Mouse (Mus musculus): Measurements from ENCODE around the gene Hacd3. TPM values are rescaled to one million over a fixed set of nuclear protein-coding genes. Genes with fewer than 3 reads are reported as not detected.
"Not testable (repeated sequence)": the region's sequence is repeated elsewhere in the genome, so short reads cannot be mapped to it uniquely, and the experiment has no call there.

The Hacd3 gene
- polyA plus RNA-seq (2012; rRNA removed): 59.1 and 61.7 TPM in 2 replicates

DNA sequence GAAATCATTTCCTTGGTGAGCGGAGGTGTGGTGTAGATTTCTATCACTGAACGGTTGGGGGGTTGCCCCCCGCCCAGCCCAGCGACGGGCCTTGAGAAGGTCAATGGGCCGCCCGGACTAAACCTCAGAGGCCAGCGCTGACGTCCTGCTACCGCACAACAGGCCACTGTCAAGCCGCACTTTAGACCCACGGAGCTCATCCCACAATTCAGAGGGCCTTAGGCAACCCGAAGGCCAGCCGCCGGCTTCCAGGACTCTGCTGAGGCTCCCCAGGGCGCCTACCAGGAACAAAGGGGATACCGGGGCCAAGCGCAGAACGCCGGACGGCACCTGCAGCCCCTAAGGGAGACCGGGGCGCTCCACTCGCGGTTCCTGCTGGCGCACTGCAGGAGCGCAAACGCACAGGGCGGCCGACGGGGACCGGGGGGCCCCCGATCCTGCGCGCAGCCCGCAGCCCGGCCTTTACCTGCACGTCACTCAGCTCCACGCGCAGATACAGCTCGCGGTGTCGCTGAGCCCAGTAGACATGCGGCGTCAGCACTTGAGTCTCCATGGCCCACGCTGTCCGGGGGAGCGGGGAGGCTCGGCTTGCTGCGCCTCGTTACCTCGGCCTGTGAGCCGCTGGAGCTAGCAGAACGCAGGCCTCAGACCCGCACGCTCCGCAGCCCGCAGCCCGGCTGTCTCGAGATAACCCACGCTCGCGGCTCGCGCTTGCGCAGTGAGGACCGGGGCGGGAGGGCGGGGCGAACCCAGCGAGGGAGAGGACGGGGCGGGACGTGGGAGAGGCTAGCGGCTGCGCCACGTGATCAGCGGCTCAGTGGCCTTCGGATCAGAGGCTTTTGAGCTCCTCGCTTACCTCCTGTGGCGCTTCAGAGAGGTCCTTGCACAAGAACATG lies at the start of gene Hacd3:
TSS of gene Hacd3 (minus strand) at position 703 of the 896 bp plus-strand sequence.
- peak; percentile 84 for DNase-seq (ENCODE audit: low spot score)

- no peak for DNase-seq (ENCODE audit: low spot score)
Observed at GRCm38 (mm10) chr9:65070587-65070986, 49.1 kb upstream of the Hacd3 start.

- no peak for DNase-seq (ENCODE audit: low spot score)
Observed at GRCm38 (mm10) chr9:65064251-65064650, 42.8 kb upstream of the Hacd3 start.

- no peak for DNase-seq (ENCODE audit: low spot score)
Observed at GRCm38 (mm10) chr9:65050981-65051380, 29.5 kb upstream of the Hacd3 start.

GRCm38 (mm10) chr9:65049422-65049821 lies 27.9 kb upstream of the Hacd3 start:
- no peak for DNase-seq (ENCODE audit: low spot score)

DNA sequence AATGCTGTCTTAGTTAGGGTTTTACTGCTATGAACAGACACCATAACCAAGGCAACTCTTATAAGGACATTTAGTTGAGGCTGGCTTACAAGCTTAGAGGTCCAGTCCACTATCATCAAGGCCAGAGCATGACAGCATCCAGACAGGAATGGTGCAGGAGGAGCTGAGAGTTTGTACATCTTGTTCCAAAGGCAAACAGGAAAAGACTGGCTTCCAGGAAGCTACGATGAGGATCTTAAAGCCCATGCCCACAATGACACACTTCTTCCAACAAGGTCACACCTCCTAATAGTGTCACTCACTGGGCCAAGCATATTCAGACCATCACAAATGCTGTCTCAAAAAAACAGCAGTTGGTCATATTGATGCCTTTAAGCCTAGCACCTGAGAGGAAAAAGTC lies 25.5 kb upstream of the Hacd3 start:
- DNase-seq (ENCODE audit: low spot score): no peak

GRCm38 (mm10) chr9:65041430-65041829 lies 19.9 kb upstream of the Hacd3 start:
- DNase-seq (ENCODE audit: low spot score): no peak

- no peak for DNase-seq (ENCODE audit: low spot score)
Observed at GRCm38 (mm10) chr9:65036861-65037260, 15.4 kb upstream of the Hacd3 start.

DNA sequence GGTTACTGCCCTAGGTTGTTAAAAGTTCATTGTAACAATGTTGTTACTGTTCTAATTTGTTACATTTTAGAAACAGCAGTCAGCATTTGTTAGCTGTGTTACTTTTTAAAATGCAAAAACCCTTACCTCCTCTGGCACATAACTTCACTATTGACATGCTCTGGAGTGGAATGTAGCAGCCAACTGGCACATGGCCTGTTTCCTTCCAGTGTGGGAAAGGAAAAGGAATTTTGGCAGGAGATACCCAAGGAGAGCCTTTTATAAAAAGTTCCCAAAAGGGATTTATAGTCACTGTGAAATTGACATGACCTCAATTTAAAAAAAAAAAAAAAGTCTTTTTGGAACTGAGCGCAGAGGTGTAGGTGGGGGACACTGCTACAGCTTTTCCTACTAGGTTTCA lies 15.0 kb upstream of the Hacd3 start:
- no peak for DNase-seq (ENCODE audit: low spot score)

DNA sequence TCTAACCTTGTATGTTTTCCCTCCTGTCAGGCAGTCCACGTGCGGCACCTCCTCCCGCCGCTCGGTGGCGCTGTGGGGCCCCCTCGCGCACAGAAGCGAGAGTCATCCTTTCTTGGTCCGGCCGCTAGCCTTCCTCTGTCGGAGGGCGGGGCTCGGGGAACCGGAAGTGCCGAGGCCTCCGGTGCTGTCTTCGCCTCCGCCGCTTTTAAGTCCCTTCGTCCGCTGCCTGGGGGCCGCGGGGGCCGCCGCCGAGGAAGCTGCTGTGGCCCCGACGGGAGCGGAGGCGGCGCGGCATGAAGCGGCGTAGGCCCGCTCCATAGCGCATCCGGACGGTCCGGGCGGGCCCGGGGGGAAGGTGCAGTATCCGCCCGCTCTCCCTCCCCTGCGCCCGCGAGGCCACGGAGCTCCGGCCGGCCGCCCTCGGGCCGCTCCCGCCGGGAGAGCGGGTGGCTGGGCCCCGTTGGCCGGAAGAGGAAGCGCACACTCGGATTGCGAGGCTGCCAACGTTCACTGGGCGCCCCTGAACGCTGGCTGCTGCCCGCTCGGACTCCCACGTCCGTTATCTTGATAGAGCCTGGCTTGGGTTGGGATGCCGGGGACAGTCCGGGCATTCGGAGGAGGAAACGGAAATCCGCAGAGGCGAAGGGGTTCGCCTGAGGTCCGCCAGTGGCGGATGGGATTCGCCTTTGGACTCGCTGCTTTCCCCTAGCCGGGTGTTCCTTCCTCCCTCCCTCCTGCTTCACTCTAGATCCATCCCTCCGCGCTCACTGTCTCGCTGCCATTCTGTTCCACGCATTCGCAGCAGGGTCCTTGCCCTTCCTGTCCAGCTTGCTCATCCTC lies 11.0 kb upstream of the Hacd3 start, which contains the start of gene Dpp8:
TSS of gene Dpp8 (plus strand) at position 146 of the 840 bp plus-strand sequence.
- DNase-seq (ENCODE audit: low spot score): peak; percentile 87

DNA sequence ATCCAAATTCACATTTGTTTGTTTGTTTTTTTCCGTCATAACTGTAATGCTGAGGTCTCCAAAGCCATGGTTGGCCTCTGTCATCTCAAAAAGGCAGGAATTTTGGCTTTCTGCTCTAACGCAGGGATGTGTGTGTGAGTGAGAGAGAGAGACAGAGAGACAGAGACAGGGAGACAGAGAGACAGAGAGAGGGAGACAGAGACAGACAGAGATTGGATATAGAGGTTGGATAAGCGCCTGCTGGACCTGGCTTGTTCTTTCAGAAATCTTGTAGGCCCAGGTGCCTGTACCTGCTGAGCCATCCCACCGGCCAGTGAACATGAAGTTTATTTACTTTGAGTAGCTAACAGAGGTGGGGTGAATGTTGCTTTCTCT lies 10.4 kb upstream of the Hacd3 start:
- no peak for DNase-seq (ENCODE audit: low spot score)

- DNase-seq (ENCODE audit: low spot score): not testable (repeated sequence)
Observed at GRCm38 (mm10) chr9:65031355-65031754, 9.9 kb upstream of the Hacd3 start.

DNA sequence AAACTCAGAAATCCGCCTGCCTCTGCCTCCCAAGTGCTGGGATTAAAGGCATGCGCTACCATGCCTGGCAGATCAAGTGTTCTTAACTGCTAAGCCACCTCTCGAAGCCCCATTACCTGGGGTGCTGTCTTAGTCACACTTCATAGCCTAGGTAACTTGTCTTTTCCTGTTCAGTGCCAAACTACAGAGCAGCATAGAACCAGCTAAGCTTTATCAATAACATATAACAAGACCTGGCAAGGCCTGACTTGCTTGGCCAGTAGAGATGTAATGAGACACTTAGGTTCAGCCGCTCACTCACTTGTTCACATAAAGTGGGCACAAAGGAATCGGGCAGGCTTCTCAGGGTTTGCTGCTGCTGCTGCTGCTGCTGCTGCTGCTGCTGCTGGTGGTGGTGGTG lies 6.8 kb upstream of the Hacd3 start:
- no peak for DNase-seq (ENCODE audit: low spot score)

- no peak for DNase-seq (ENCODE audit: low spot score)
Observed at GRCm38 (mm10) chr9:65027241-65027640, 5.7 kb upstream of the Hacd3 start.

- no peak for DNase-seq (ENCODE audit: low spot score)
Observed at GRCm38 (mm10) chr9:65023447-65023846, 2.0 kb upstream of the Hacd3 start.

DNA sequence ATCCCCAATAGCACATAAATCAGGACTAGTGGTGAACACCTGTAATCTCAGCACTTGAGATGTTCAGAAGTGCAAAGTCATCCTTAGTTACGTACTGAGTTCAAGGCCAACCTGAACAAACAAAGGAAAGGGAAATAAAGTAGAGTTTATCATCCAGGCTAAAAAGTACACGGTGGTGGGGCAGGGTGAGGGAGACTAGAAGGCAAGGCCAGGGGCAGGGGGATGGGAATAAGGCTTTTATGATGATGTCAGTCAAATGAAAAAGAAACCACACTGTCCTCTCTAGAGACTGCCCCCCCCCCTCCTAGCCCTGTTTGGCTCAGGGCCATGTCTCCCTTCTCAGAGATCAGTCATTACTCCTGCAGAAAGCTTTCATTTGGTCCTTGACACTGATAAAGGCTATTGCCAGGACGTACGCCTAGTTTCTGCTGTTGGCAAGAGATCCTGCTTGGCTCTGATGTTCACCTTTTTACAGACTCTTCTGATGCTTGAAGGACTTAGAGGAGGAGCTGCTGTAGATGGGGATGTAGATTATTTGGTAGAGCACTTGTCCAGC lies 1.2 kb upstream of the Hacd3 start:
- DNase-seq (ENCODE audit: low spot score): no peak

GRCm38 (mm10) chr9:65021887-65022579 lies 540 bp upstream of the Hacd3 start:
- no peak for DNase-seq (ENCODE audit: low spot score)

- no peak for DNase-seq (ENCODE audit: low spot score)
Observed at GRCm38 (mm10) chr9:65020128-65020527, 1.4 kb downstream of the Hacd3 start.

DNA sequence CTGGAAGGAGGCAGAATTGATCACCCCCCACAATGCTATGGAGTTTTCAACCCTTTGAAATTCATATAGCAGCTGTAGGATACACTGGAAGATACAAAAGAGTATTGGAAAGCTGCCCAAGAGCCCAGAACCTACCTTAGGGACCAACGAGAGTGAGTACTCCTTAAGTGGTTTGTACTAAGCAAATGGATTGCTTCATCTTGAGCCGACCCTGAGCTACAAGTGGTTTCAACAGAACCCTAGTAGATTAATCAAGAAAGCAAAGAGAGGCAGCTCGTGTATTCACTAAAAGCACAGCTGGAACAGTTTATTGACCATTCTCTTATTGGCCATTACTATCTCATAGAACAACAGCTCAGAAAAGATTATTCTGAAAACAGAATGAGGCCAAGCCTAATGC lies 2.3 kb downstream of the Hacd3 start:
- no peak for DNase-seq (ENCODE audit: low spot score)

DNA sequence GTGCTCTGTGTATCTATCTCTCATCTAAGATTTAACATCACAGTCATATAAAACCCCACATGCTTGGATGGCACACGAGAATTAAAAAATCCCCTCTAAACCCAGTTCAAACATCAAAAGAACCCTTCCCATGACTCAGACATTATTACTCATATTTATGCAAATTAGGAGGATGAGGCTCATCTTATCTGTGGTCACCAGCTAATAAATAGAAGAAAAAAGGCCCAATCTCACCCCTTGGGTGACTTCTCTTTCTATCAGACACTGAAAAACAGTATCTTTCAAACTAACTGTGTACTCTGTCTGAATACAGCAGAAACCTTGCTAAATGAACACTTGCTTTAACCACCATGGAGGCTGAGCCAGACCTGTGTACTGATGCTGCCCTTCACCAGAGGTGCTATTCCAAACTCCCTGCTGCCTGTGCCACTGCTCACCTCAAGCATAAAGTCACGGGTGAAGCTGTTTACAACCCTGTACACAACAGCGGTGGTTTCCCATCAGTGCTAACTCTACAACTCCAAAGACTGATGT lies 2.8 kb downstream of the Hacd3 start:
- no peak for DNase-seq (ENCODE audit: low spot score)

- no peak for DNase-seq (ENCODE audit: low spot score)
Observed at GRCm38 (mm10) chr9:65017896-65018295, 3.6 kb downstream of the Hacd3 start.
